Mouse (Mus musculus): ENCODE data around the gene Suclg1.

Suclg1 gene

DNA sequence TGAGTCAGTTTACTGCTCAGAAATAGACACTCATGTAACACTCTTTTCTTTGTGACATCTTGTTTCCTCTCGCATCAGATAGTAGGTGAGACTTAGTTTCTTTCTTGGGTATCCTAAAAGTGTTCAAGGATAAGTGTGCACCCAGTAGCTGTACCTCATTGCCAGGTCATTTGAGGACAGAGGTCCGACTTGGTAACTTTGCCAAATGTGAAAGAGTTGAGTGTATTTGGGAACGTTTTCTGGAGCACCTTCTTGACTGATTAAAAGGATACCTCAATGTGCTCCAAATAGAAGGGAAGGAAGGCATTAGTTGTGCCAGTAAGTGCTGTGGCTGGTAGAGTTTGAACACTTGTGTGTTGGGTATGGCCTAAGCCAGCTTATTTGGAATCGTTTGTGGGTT is 1.7 kb downstream of the Suclg1 start:
- no peak for DNase-seq (ENCODE audit: low spot score)

DNA sequence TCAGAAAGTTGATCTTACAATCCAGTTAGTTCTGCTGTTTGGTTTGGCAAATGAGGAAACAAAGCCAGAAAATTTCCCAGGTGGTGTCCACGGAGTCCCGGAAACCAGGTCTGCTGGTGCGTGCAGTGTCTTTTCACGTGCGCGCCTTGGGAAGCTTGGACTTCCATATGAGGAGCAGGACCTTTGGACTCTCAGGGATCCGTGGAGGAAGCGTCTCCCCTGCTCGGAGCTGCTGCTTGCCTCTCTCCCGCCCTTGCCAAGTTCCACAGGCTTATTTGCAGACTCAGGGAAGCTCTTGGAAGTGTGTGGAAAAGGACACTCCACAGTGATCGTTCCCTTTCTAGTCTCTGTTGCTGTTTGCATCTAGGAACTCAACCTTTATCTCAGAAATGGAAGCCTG is 3.2 kb downstream of the Suclg1 start:
- DNase-seq (ENCODE audit: low spot score): no peak

DNA sequence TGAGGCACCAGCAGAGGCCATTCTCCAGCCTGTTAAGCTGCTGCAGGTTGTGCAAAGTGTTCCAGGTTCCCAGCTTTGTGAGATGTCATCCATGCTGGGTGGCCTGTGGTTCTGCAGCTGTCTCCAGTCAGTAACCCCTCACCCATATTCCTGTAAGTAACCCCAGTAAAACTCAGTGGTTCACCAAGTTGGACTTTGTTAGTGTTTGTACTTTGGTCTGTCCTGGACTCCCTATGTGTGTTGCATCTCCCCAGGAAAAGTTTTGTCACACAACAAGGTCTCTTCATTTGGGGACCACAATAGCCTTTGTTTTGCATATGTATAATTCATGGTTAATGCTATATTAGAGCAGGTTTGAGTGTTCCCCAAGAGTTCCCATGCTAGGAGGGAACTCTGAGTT is 4.2 kb downstream of the Suclg1 start:
- no peak for DNase-seq (ENCODE audit: low spot score)

DNA sequence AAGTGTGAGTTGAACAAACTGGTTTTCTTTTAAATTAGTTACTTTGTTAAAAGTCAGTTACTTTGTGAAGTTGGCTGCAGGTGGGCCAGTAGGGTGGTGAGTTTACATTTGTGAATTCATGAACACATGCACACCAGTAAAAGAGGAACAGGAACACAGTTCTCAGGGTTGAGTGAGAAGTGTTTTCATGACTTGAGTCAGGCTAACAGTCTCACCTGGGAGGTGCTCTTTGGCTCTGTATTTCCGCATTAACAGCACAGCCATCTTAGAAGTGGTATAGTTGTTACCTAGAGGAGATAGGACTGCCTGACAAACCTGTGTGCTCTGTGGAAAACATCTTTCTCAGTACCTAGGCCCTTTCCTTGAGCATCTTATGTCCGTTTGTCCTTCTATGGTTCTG is 4.8 kb downstream of the Suclg1 start:
- DNase-seq (ENCODE audit: low spot score): no peak

- DNase-seq (ENCODE audit: low spot score): no peak
Measured at GRCm38 (mm10) chr6:73253584-73253983, 5.4 kb downstream of the Suclg1 start.

DNA sequence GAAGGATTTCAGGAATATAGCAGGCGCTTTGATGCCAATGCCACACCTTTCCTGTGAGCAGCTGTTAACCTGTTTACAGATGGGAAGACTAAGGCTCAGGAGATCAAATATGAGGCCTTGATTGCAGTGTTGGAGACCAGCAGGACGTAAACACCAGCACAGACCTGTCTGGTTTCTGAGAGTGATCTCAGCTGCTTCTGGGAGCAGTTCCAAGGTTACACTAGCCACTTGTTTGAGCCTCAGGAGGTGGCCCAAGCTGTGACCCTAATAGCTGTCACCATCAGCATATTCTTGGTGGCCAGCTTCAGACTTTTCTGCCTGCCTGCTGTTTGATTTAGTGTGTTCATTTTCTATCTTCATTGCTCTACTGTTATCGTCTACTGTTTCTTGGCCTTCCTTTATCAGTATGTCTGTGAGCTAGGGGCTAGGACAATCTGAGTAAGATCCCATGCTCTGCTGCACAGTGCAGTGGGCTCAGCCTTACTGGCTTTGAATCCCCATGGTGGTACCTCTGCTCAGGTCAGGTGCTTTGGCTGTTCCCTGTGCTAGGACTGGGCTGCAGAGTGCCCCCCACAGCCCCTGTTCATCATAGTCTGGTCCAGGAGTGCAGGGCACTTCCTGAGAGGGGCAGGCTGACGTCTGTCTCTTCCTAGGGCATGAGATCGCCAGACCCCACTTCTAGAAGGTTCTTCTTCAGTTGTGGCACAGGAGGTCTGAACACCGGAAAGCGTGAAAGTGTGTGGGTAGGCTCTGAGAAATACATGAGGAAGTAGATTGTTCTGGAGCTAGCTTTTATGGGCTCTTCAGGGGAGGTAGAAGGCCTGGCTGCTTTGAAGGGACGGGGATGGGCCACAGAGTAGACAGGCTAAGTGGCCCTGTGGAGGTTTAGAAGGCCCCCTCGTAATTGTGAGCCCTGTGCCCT is 6.4 kb downstream of the Suclg1 start:
- no peak for DNase-seq (ENCODE audit: low spot score)

GRCm38 (mm10) chr6:73257068-73257467 is 8.9 kb downstream of the Suclg1 start:
- no peak for DNase-seq (ENCODE audit: low spot score)

GRCm38 (mm10) chr6:73260110-73260509 is 11.9 kb downstream of the Suclg1 start:
- no peak for DNase-seq (ENCODE audit: low spot score)

GRCm38 (mm10) chr6:73264801-73265200 is 16.6 kb downstream of the Suclg1 start:
- peak; percentile 33 for DNase-seq (ENCODE audit: low spot score)

GRCm38 (mm10) chr6:73267738-73268311 is 19.6 kb downstream of the Suclg1 start:
- DNase-seq (ENCODE audit: low spot score): no peak

DNA sequence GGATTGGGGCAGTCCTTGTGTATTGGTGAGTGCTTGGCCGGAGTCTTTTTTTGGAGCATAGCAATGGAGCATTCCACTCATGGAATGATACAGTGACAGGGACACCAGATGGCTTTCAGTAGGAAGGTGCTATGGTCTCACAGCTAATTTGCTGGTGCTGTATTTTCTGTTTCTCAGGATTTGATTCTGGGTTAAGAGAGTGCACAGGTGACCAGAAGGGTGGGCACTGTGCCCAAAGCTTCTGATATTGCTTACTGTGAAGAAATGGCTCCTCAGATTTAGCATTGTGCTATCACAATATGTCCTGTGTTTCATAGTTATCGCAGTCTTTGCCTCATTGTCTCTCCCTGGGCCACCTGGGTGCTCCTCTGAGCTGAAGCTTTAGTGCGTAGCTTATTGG is 21.2 kb downstream of the Suclg1 start:
- DNase-seq (ENCODE audit: low spot score): no peak

- no peak for DNase-seq (ENCODE audit: low spot score)
Measured at GRCm38 (mm10) chr6:73271546-73272091, 23.4 kb downstream of the Suclg1 start.

DNA sequence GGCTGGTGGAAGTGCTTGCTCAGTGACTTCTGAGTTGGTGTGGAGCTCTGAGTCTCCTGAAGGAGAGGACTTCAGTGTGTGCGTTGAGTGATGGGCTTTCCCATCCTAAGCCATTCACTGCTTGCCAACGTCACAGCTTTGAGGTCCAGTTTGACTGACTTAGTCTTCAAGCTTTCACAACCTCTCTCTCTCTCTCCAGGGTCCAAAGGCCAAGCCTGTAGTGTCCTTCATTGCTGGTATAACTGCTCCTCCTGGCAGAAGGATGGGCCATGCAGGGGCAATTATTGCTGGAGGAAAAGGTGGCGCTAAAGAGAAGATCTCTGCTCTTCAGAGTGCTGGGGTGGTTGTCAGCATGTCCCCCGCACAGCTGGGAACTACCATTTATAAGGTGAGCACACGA is 26.8 kb downstream of the Suclg1 start:
- DNase-seq (ENCODE audit: low spot score): no peak

DNA sequence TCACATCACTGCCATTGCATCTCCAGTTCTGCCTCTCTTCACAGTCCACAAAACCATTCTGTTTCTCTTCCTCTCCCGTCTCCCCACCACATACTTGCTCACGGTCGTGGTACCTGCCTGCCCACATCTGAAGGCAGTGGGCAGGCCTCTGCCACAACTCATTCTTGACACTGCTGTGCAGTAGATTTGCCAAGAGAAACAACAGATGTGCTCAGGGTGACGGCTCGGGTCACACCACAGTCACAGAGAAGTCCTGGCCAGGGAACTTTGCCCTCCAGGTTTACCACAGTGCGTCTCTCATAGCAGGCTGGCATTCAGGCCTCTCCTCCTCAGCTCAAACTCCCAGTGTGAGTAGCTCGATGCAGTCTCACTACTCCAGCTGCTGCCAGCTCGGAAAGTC is 31.5 kb downstream of the Suclg1 start:
- no peak for DNase-seq (ENCODE audit: low spot score)

DNA sequence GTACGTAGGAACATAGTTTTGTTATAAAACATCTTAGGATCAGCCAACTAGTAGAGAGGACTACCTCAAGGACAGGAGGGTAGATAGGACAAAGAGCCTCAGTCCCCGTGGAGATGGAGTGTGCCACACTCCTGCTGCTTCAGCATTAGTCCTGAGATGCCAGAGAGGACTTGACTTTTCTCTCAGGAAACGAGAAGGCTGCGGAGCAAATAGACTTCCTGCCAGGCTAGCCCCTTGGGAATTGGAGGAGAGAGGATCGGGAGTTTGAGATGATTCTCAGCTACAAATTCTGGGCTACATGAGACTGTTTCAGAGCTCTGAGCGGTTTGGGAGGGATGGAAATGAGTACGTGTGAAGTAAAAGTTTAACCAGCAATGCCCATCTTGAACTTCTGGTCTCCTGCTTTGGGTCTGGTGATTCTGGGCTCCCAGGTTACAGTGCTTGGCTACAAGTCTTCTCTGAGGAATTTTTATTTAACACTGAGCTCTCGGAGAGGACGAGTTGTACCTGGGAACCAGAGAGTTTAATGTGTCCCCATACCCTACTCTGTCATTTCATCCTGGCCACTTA is 32.4 kb downstream of the Suclg1 start:
- no peak for DNase-seq (ENCODE audit: low spot score)

DNA sequence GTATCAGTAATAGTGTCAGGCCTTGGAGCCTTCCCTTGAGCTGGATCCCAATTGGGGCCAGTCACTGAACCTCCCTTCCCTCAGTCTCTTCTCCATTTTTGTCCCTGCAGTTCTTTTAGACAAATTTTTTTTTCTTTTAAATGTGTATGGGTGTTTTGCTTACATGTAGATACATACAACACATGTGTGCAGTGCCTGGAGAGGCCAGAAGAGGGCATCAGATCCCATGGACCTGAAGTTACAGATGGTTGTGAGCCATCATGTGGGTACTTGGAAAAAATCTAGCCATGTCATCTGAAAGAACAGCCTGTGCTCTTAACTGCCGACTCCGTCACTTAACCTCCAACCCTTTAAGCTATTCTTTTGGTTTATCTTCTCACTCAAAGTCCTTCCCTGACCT is 38.1 kb downstream of the Suclg1 start:
- DNase-seq (ENCODE audit: low spot score): no peak

DNA sequence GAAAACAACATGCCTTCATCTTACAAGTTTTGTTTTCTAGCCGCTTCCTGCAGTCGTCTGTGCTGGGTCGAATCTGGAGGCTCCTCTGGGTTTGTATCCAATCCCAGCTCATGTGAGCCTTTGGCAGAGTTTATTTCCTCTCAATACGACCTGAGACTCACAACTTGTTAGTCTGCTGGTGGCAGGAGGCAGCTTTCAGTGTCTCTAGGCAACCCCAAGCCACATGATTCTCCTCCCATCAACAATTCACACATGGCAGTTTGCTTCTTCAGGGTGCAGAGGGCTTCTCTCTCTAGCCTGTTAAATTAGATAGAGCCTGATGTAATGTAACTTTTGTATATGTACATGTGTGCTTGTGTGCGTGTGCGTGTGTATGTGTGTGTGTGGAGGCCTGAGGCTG is 58.7 kb downstream of the Suclg1 start:
- no peak for DNase-seq (ENCODE audit: low spot score)

GRCm38 (mm10) chr6:73308685-73309520 is 60.7 kb downstream of the Suclg1 start:
- DNase-seq (ENCODE audit: low spot score): no peak

- no peak for DNase-seq (ENCODE audit: low spot score)
Measured at GRCm38 (mm10) chr6:73311335-73311734, 63.2 kb downstream of the Suclg1 start.

- no peak for DNase-seq (ENCODE audit: low spot score)
Measured at GRCm38 (mm10) chr6:73311786-73312185, 63.6 kb downstream of the Suclg1 start.

DNA sequence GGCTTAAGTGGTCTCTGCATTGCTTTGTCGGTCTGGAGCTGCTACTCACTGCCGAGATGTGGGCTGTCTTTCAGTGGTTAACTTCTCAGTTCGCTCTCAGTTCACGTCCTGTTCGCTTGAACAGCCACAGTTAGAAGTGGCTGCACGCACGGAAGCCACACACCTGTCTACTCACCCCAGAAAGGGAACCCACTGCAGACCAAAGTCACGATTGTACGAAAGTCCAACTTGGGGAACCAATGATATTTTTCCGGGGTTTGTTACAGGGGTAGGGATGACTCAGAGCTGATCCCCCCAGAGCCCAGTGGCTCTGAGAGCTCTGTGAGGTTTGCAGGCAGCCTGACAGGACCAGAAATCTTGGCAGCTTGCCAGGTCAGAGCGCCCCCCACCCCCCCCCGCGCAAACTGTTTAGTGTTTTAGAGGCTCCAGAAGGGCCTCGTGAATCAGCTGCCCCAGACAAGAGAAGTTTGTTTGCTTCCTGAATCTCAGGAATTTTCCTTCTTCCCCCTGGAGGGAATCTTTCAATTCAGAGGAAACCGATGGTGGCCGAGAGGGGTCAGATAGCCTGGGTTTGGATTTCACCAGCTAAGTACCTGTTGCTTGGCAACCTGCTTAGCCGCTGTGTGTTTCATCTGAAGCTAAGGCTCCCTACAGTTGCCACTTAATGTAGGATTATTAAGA is 66.9 kb downstream of the Suclg1 start:
- DNase-seq (ENCODE audit: low spot score): peak; percentile 93

DNA sequence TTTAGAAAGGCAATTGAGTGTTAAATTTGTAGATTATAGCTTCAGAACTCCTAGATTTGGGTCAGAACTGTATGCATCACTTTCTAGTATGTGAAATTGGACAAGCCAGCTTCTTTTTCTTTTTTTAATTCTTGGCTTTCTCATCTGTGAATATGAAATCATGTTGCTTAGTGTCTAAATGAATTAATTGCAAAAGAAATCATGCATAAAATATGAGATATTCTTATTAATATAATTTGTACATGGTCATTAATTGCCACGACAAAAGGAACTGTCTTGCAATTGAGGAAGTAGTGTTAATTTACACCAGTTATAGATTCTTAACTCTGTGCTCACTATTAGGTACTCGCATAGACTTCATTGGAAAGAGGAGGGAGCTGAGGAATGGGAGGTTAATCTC is 74.1 kb downstream of the Suclg1 start:
- no peak for DNase-seq (ENCODE audit: low spot score)
